In genomic region chr11:35327899-35328298, GRCm38 (mm10) we compare ENCODE assay signal across 24 mouse cellular contexts.
DNase-seq lines count a peak whose midpoint lies in the region; ATAC-seq and TF ChIP-seq lines count a peak whose summit lies in the region.
"Had no signal": no experiment of that assay in that cellular context is flagged by ENCODE, and none has a peak within 500 bp of the region (broad histone marks: within the 10 kb centered on the region; RNA-seq: fewer than 3 reads in every experiment).

No protein-coding gene starts in this region.

- peak; percentile 44 for DNase-seq in embryonic facial prominence, embryonic 11.5 days (ENCODE audit: low spot score)
- no peak for DNase-seq in embryonic facial prominence, embryonic 10.5 days (ENCODE audit: low spot score)
- DNase-seq in limb, embryonic 14.5 days (ENCODE audit: low spot score) = peak; percentile 39
- no peak for DNase-seq in limb, embryonic 10.5 days (ENCODE audit: low spot score)
- DNase-seq in midbrain, postnatal 0 days (ENCODE audit: low spot score) = peak; percentile 12
- DNase-seq in brain, embryonic 14.5 days (ENCODE audit: low read depth) = peak; percentile 49
- no peak for DNase-seq in yolk sac, embryonic 10.5 days (ENCODE audit: low spot score)
- DNase-seq: cerebellum, adult 2 months; cerebellum, postnatal 36 days; gastrocnemius, postnatal 36 days; heart, postnatal 36 days; kidney, adult 11 months; lung, adult 2 months; right cerebral cortex, postnatal 14 days; spleen, adult 18-20 months had no signal

- ATAC-seq in embryonic facial prominence, embryonic 11.5 days (replicated peaks; ENCODE audit: insufficient number of reproducible peaks, low FRiP score, low TSS enrichment, low read depth) = no peak
- no peak for ATAC-seq in limb, embryonic 14.5 days (ENCODE audit: low FRiP score, low read depth)
- no peak for ATAC-seq in midbrain, postnatal 0 days (ENCODE audit: low FRiP score)
- ATAC-seq in midbrain, embryonic 13.5 days = no peak
- ATAC-seq: CD4-positive, CD25-positive, alpha-beta regulatory T cell, adult 4 months; forebrain, embryonic 16.5 days had no signal

- no peak overlapping the region for H3K9ac ChIP-seq in embryonic facial prominence, embryonic 11.5 days (replicated peaks; ENCODE audit: low read length)
- H3K9ac ChIP-seq in limb, embryonic 14.5 days (ENCODE audit: low read depth, low read length, severe bottlenecking) = no peak overlapping the region
- no peak overlapping the region for H3K9ac ChIP-seq in midbrain, postnatal 0 days (replicated peaks; ENCODE audit: low read length, poor library complexity, severe bottlenecking)
- no peak overlapping the region for H3K9ac ChIP-seq in midbrain, embryonic 13.5 days (replicated peaks)
- H3K9ac ChIP-seq: embryonic facial prominence, embryonic 13.5 days; heart, embryonic 12.5 days; hindbrain, embryonic 14.5 days had no signal

- TF ChIP-seq POLR2A in limb, embryonic 14.5 days (IDR thresholded peaks at IDR 0.05; ENCODE audit: borderline replicate concordance, extremely low read depth, insufficient read depth, insufficient read length) = no peak
- no peak for TF ChIP-seq POLR2A in brain, embryonic 14.5 days (IDR thresholded peaks at IDR 0.05; ENCODE audit: borderline replicate concordance, extremely low read depth, insufficient read depth, insufficient read length, poor library complexity, severe bottlenecking)

- H3K4me1 ChIP-seq in embryonic facial prominence, embryonic 11.5 days (ENCODE audit: control insufficient read depth, insufficient read depth, low read length) = no peaks in the 10 kb centered on the region
- peaks cover 64% of the 10 kb centered on the region for H3K4me1 ChIP-seq in embryonic facial prominence, embryonic 10.5 days
- peaks cover 6% of the 10 kb centered on the region for H3K4me1 ChIP-seq in limb, embryonic 14.5 days (ENCODE audit: control insufficient read depth, insufficient read depth, low read length)
- H3K4me1 ChIP-seq in limb, embryonic 10.5 days = peaks cover 84% of the 10 kb centered on the region
- H3K4me1 ChIP-seq in midbrain, postnatal 0 days (ENCODE audit: insufficient read depth, low read length) = no peaks in the 10 kb centered on the region
- H3K4me1 ChIP-seq in midbrain, embryonic 13.5 days (replicated peaks) = peaks cover 10% of the 10 kb centered on the region
- H3K4me1 ChIP-seq: megakaryocyte, embryonic 14.5 days had no signal

- no peak overlapping the region for H3K4me3 ChIP-seq in embryonic facial prominence, embryonic 11.5 days (ENCODE audit: low read depth, low read length)
- no peak overlapping the region for H3K4me3 ChIP-seq in embryonic facial prominence, embryonic 10.5 days
- no peak overlapping the region for H3K4me3 ChIP-seq in limb, embryonic 14.5 days (replicated peaks; ENCODE audit: low read length)
- H3K4me3 ChIP-seq in limb, embryonic 10.5 days = no peak overlapping the region
- no peak overlapping the region for H3K4me3 ChIP-seq in midbrain, postnatal 0 days (ENCODE audit: low read depth, low read length)
- no peak overlapping the region for H3K4me3 ChIP-seq in midbrain, embryonic 13.5 days (replicated peaks)
- H3K4me3 ChIP-seq: embryonic facial prominence, embryonic 13.5 days; heart, embryonic 12.5 days; megakaryocyte, embryonic 14.5 days had no signal

- no peaks in the 10 kb centered on the region for H3K36me3 ChIP-seq in embryonic facial prominence, embryonic 11.5 days (replicated peaks; ENCODE audit: control insufficient read depth, insufficient read depth, low read depth, low read length)
- H3K36me3 ChIP-seq in embryonic facial prominence, embryonic 10.5 days (replicated peaks) = no peaks in the 10 kb centered on the region
- no peaks in the 10 kb centered on the region for H3K36me3 ChIP-seq in limb, embryonic 14.5 days (ENCODE audit: control insufficient read depth, insufficient read depth, low read length)
- H3K36me3 ChIP-seq in limb, embryonic 10.5 days = peaks cover 1% of the 10 kb centered on the region
- H3K36me3 ChIP-seq in midbrain, postnatal 0 days (ENCODE audit: insufficient read depth, low read length) = no peaks in the 10 kb centered on the region
- no peaks in the 10 kb centered on the region for H3K36me3 ChIP-seq in midbrain, embryonic 13.5 days
- H3K36me3 ChIP-seq: embryonic facial prominence, embryonic 13.5 days; G1E; heart, embryonic 12.5 days had no signal

- no peaks in the 10 kb centered on the region for H3K9me3 ChIP-seq in embryonic facial prominence, embryonic 11.5 days (replicated peaks; ENCODE audit: control insufficient read depth, low read length)
- no peaks in the 10 kb centered on the region for H3K9me3 ChIP-seq in embryonic facial prominence, embryonic 10.5 days
- no peaks in the 10 kb centered on the region for H3K9me3 ChIP-seq in limb, embryonic 14.5 days (ENCODE audit: control insufficient read depth, low read length)
- no peaks in the 10 kb centered on the region for H3K9me3 ChIP-seq in limb, embryonic 10.5 days (replicated peaks)
- no peaks in the 10 kb centered on the region for H3K9me3 ChIP-seq in midbrain, postnatal 0 days (ENCODE audit: low read length)
- no peaks in the 10 kb centered on the region for H3K9me3 ChIP-seq in midbrain, embryonic 13.5 days
- H3K9me3 ChIP-seq: embryonic facial prominence, embryonic 13.5 days; megakaryocyte, embryonic 14.5 days had no signal

- H3K27ac ChIP-seq in embryonic facial prominence, embryonic 11.5 days (replicated peaks; ENCODE audit: low read depth, low read length) = no peak overlapping the region
- no peak overlapping the region for H3K27ac ChIP-seq in embryonic facial prominence, embryonic 10.5 days (replicated peaks)
- no peak overlapping the region for H3K27ac ChIP-seq in limb, embryonic 14.5 days (replicated peaks; ENCODE audit: low read depth, low read length)
- no peak overlapping the region for H3K27ac ChIP-seq in limb, embryonic 10.5 days
- H3K27ac ChIP-seq in midbrain, postnatal 0 days (ENCODE audit: low read depth, low read length) = no peak overlapping the region
- H3K27ac ChIP-seq in midbrain, embryonic 13.5 days = no peak overlapping the region
- H3K27ac ChIP-seq: embryonic facial prominence, embryonic 13.5 days; hindbrain, embryonic 14.5 days had no signal

- peak; percentile 18; the same call in 1 of the 2 replicates for TF ChIP-seq CTCF in midbrain, postnatal 0 days (IDR thresholded peaks at IDR 0.05)
- no peak for TF ChIP-seq CTCF in brain, embryonic 14.5 days (IDR thresholded peaks at IDR 0.05; ENCODE audit: borderline replicate concordance, extremely low read depth, insufficient read depth, insufficient read length)

- no peaks in the 10 kb centered on the region for H3K27me3 ChIP-seq in embryonic facial prominence, embryonic 11.5 days (ENCODE audit: control insufficient read depth, insufficient read depth, low read length)
- peaks cover 81% of the 10 kb centered on the region for H3K27me3 ChIP-seq in embryonic facial prominence, embryonic 10.5 days (replicated peaks; ENCODE audit: low read depth, poor library complexity, severe bottlenecking)
- H3K27me3 ChIP-seq in limb, embryonic 14.5 days (ENCODE audit: control insufficient read depth, insufficient read depth, low read length) = no peaks in the 10 kb centered on the region
- no peaks in the 10 kb centered on the region for H3K27me3 ChIP-seq in limb, embryonic 10.5 days (ENCODE audit: low read depth, poor library complexity, severe bottlenecking)
- H3K27me3 ChIP-seq in midbrain, postnatal 0 days (ENCODE audit: insufficient read depth, low read length) = peaks cover 2% of the 10 kb centered on the region; the same call in 1 of the 2 replicates
- H3K27me3 ChIP-seq in midbrain, embryonic 13.5 days = peaks cover 97% of the 10 kb centered on the region
- H3K27me3 ChIP-seq: embryonic facial prominence, embryonic 13.5 days; heart, embryonic 12.5 days; megakaryocyte, embryonic 14.5 days had no signal

- 84% methylated on average over 1 of the region's 1 CpGs for WGBS in embryonic facial prominence, embryonic 11.5 days
- 84% methylated on average over 1 of the region's 1 CpGs for WGBS in embryonic facial prominence, embryonic 10.5 days
- 78% methylated on average over 1 of the region's 1 CpGs for WGBS in limb, embryonic 14.5 days
- WGBS in limb, embryonic 10.5 days = 95% methylated on average over 1 of the region's 1 CpGs
- WGBS in midbrain, postnatal 0 days = 85% methylated on average over 1 of the region's 1 CpGs
- WGBS in midbrain, embryonic 13.5 days = 75% methylated on average over 1 of the region's 1 CpGs

- no peak overlapping the region for H3K4me2 ChIP-seq in embryonic facial prominence, embryonic 11.5 days (ENCODE audit: low read depth, low read length)
- H3K4me2 ChIP-seq in limb, embryonic 14.5 days (replicated peaks; ENCODE audit: low read depth, low read length, severe bottlenecking) = no peak overlapping the region
- no peak overlapping the region for H3K4me2 ChIP-seq in midbrain, postnatal 0 days (ENCODE audit: low read depth, low read length, poor library complexity, severe bottlenecking)
- no peak overlapping the region for H3K4me2 ChIP-seq in midbrain, embryonic 13.5 days (replicated peaks)
- H3K4me2 ChIP-seq: embryonic facial prominence, embryonic 13.5 days; heart, embryonic 12.5 days; hindbrain, embryonic 14.5 days; liver, embryonic 11.5 days had no signal

Comparison
In these comparisons a context has a peak if more than half of its experiments do, and no peak if none do; other contexts are left out.
1. DNase-seq: peak in embryonic facial prominence, embryonic 11.5 days (single experiment), limb, embryonic 14.5 days (single experiment), midbrain, postnatal 0 days (single experiment) and brain, embryonic 14.5 days (single experiment); none in embryonic facial prominence, embryonic 10.5 days (single experiment), limb, embryonic 10.5 days (single experiment) and yolk sac, embryonic 10.5 days (single experiment).